Mouse (Mus musculus) gastrocnemius, postnatal 14 days (tissue): ENCODE results near the gene Smad3. TPM values are rescaled to one million over a fixed set of nuclear protein-coding genes. Genes with fewer than 3 reads are reported as not detected.

Source experiments
- DNase-seq: peaks from one replicate; pipeline ENCODE4 v3.0.0; 2021; ENCODE audit warnings: mixed read lengths
- intact Hi-C: fragments of 180-260 bp; cut with DNase I; formaldehyde crosslinking; loops from one replicate; pipeline ENCODE4 v1.15.1; 2025; ENCODE audit warnings: low total_unique reads
- long read RNA-seq, 2 experiments: library from polyadenylated mRNA; stranded (forward); transcript quantifications; one replicate each; pipeline ENCODE4 v2.0.0; 2021
- total RNA-seq, 2 experiments: library from RNA; stranded (reverse); gene quantifications; 2 replicates each; pipeline ENCODE4 v1.2.3; 2021

Smad3 gene
- total RNA-seq: 10 to 100 TPM; 39.3 to 40.2 TPM
- long read RNA-seq, experiment 1, partial matches to known transcripts: 0 of 35 reads
- long read RNA-seq, experiment 1, other reads (novel, unspliced or antisense): 35 of 35 reads
- long read RNA-seq, experiment 2, partial matches to known transcripts: 0 of 32 reads
- long read RNA-seq, experiment 2, other reads (novel, unspliced or antisense): 32 of 32 reads

DNA sequence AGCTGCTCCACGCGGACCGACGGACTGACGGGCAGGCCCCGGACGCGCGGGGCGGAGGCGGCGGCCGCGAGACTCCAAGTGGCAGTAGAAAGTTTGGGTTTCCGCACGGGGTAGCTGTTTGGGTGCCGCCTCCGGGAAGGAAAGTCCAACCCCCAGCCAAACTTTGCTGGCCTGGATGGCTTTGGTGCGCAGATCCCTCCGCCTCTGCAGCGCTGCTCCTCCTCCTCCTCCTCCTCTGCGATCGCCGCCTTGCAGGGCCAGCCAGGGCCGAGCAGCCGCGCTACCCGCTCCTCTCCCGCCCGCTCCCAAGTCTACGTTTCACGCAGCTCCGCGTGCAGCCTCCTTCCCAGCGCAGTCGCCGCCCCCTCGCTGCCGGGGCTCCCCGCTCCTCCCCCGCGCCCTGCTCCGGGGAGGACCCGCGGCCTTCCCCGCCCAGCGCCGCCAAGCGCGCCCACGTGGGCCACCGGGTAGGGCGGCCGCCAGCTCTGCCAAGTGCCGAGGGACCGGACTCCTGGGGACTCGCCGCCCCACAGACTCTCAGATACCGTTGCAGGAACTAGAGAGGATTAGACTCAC lies at the start of gene Smad3:
Gene Smad3 (minus strand): TSS at position 130 of the 576 bp plus-strand sequence.
- DNase-seq: peak; percentile 97
- intact Hi-C loops: loop anchor here (10.0 kb wide), 1 partner anchor 93 kb away; no protein-coding TSS in a partner anchor

DNA sequence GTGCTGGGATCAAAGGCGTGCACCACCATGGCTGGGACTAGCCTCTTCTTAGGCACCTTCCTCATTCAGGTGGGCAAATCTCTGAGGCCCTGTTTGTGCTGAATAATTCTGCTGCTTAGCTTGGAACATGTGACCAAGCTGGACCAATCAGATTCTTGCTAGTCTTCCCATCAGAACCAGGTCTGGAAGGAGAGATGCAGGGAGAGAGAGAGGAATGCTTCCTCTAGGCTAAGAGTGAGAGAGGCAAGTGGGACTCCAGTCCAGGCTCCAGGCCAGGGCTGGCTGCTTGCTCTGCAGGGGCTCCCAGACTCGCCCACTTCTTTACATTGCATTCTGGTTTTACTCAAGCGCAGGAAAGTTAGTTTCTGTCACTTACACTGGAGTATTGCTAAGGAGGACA lies 47.1 kb upstream of the Smad3 start:
- no peak for DNase-seq
- intact Hi-C loops: no loop called here

DNA sequence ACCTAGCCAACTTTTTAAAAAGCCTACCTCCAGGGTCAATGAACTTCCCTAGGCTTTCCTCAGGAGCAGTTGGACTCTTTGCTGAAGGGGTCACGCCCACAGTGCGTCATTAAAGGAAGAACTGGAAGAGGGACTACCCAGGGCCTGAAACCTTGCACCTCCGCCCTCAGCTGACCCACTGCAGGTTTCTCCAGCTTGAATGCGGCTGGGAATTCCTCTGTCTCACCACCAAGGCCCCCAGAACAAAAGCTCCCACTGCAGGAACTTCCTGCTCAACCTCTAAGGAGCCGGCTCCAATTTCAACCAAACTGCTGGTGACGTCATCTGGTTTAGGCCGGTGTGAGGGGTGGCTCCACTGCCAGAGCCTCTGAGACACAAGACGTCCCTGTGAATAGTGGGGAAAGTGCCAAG lies 45.4 kb upstream of the Smad3 start:
- intact Hi-C loops: no loop called here
- DNase-seq: no peak

DNA sequence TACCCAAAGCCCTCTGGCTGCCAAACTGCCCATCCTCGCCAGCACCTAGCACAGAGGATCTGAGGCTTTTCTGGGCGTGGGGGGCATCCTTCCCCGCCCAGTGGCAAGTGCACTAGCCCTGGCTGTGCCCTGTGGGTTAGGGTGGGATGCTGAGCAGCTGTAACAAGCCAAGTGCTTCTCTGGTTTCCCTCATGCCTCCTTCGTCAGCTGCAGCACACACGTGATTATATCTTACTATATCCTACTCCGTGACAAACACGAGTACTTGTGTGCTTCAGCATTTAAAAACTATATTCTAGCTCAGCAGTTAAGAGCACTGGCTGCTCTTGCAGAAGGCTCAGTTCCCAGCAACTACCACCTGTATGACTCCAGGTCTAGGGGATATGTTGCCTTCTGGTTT lies 44.7 kb upstream of the Smad3 start:
- intact Hi-C loops: no loop called here
- DNase-seq: no peak

DNA sequence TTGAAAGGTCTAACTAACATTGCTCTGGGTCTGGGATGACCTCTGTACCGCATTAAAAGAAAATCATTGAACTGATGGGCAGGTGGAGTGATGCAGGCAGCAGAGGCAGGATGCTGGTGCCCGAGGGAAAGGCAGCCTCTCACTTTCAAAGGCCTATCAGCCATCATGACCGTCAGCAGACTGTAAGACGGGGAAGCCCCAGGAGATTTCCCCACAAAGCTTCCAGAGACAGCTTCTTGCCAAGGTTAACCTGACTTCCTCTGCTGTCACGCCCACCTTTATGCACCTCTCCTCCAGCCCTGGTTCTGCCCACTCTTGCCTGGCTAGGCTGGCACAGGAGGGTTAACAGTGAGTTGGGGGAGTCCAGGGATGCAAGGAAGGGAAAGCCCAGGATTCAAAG lies 44.3 kb upstream of the Smad3 start:
- intact Hi-C loops: no loop called here
- no peak for DNase-seq

DNA sequence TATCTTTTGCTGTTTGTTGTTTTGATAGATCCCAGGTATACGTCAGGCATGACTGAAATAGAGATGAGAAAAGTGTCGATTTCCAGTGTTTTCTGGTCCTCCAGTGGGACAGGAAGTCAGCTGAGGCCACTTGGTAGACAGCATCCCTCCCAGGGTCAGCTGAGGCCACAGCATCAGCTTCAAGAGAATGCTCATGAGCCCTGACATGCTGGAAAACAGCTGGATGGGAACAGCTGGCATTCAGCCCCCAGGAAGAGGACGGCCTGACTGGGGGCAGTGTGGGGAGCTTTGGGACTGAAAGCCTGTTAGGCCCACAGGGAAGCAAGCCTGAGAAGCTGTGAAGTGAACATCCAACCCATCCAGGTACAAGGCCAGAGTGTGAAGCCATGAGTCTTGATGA lies 38.6 kb upstream of the Smad3 start:
- intact Hi-C loops: no loop called here
- peak; percentile 66 for DNase-seq

DNA sequence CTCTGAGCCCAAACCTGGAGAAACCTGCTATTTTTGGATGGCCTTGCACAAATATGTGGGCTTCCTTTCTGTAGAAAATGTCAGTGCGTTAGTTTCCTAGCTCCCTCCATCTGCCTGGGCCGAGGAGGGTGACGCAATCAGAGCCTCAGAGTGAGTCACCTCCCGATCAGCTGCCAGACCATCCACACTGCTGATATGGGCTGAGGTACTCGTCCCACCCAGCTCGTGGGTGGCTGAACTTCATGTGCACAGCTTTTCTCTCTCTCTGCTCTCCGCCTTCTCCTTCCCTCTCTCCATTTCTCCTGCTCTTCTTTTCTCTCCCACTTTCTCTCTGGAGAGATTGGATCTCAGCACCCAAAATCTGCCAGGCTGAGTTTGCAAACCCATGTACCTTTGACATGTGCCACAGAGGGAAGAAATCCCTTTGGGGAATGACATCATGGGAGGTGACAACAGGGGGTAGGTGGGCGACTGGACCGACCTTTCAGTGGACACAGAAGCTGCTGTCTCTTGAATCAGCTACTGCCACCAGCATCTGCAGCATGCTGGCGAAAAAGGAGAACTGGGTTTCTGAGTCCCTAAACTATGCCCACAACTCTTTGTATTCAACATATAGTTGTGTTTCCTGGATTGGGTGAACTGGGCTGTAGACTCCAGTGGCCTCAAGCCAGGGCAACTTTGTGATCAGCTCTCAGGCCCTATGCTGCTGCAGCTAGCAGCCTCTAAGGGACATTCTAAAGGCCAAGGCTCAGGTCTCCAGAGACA lies 36.1 kb upstream of the Smad3 start:
- DNase-seq: peak; percentile 76
- intact Hi-C loops: no loop called here

DNA sequence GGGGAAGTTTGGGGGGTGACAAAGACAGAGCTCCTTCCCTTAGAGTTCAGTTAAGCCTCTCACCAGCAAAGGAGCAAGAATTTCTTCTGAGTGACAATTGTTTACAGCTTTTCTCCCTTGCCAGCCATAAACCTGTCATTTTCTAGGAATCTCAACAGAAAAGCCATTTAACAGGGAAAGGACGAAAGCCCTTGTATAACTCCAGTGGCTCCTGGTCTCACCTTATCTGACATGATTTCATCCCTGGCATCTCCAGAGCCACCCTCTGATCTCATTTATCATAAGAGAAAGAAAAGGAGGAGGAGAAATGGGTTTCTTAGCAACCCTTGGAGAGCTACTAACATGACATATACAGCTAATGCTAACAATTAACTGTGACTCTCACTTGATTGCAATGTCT lies 33.9 kb upstream of the Smad3 start:
- no peak for DNase-seq
- intact Hi-C loops: no loop called here

DNA sequence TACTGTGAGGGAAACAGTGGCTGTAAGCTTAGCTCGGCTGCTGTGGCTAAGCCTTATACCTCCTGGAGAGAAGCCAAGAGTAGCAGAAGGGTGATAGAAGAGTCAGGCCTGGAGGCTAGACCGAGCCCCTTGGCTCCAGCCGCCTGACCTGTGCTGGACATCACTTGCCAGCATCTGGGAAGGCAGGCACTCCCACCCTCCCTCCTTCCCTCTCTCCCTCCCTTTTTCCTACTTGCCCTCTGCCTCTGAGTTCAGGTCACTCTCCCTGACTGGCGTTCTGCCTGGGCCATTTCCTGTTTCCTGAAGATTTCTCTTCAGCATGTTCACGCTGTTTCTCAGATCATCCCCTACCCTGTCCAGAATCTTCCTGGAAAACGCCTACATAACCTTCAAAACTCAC lies 33.5 kb upstream of the Smad3 start:
- intact Hi-C loops: no loop called here
- peak; percentile 57 for DNase-seq

DNA sequence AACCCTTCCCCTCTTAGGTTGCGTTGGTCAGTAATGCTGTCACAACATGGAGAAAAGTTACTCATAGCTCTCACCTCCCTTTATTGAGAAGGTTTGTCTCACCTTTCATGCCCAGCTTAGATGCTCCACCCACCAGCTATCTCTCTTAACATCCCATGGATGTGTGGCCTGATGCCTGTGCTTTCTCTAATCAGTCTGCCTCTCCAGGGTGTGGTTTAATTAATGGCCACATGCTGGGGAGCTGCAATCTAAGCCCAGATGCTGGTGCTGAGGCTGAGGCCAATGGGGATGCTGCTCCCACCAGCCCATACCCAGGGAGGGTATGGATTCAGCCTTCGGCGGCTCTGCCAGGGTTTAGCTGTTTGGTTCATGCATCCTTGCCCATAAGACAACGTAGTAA lies 32.4 kb upstream of the Smad3 start:
- intact Hi-C loops: no loop called here

DNA sequence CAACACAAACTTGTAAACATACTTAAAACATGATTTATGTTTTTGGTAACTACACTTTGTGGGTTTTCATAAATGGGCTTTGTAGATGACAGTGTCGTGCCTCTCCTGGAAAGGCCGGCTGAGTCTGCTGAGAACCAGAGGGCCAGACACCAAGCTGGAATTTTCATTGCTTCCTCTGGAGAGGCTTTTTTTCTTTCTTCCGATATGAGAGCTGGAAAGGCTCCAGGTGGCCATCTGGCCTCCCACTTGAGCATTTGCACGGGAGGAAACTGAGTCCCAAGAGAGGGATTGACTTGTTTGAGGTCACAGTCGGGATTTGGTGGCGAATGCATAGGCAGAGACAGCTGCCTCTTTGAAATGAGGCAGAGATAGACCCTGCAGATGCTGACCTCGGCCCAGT lies 31.6 kb upstream of the Smad3 start:
- DNase-seq: peak; percentile 46
- intact Hi-C loops: no loop called here

More for the DNA sequence above, 32.4 kb upstream of the Smad3 start:
- DNase-seq: no peak

DNA sequence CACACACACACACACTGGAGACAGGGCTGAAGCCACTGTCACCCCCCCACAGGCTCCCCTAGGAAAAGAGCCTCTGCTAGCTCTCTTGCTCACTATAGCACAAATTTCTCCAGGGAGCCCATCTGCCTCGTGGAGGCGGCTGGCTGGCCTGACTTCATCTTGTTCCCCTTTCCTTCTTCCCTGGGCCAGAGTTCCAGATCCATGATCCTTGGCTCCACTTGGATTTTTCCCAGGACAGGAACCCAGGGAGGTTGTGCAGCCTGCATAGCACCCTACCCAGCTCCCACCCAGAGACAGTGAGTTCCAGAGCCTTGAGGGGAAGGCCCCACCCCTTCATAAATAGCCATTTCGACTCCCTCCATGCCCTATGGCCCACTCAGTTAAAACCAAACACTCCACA lies 29.8 kb upstream of the Smad3 start:
- peak; percentile 28 for DNase-seq
- intact Hi-C loops: no loop called here

DNA sequence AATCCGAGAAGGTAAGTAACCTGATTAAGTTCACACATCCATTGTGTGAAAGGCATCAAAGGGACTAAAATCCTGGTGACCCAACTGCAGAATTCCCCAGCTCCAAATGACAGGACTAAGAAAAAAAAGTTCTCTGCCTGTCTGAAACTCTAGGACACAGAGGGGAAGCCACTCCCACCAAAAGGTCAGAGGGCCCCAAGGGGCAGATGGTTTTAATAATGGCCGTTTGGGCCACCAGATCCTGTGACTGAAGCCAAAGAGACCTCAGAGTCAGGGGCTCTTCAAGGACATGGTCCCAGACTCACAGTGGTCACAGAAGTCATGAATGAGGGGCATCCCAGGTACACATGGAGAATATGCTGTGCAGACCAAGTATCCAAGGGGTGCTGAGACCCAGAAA lies 29.3 kb upstream of the Smad3 start:
- DNase-seq: no peak
- intact Hi-C loops: no loop called here

DNA sequence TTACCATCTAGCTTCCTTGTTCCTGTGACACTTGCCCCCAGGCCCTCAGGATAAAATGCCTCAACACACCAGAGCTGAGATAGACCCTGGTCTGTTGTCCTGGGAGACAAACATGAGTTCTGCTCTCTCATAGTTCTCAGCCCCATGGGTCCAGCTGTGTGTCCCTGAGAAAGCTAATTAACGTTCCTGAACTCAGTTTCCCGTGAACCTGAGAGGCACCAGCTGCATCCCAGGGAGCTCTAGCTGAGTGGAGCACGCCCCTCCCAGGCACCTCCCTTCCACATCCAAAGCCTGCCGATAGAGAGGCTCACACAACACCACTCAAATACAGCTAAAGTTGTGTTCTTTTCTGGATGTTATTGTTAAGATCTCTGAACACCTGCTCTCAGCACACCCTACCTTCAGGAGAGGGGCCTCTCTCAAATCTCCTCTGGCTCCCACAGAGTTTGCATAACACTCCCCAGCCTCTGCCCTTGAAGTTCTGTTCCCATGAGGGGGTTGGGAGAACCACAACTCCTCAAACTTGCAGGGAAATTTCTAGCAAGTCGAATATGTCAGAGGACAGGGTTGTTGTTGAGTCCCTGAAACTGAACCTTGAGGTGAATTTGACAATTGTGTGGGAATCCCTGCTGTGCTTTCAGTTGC lies 28.4 kb upstream of the Smad3 start:
- DNase-seq: no peak
- intact Hi-C loops: no loop called here

DNA sequence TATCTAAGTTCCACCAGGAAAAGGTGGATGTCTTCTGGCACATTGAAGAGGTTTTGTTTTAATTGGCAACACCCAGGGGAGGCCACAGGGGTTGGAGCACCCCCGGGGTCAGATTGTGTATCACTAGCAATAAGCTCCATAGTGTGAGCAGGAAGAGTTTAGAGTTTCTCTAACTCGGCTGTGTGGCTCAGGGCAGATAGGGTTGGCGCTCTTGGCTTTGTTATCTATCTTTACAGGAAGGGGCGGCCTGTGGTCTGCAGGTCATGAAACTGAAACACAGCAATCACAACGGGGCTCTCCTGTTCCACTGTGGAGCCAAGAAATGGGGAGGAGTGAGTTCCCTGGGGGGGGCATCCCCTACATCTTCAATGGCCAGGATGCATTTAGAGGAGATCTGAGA lies 27.7 kb upstream of the Smad3 start:
- intact Hi-C loops: no loop called here
- DNase-seq: no peak

DNA sequence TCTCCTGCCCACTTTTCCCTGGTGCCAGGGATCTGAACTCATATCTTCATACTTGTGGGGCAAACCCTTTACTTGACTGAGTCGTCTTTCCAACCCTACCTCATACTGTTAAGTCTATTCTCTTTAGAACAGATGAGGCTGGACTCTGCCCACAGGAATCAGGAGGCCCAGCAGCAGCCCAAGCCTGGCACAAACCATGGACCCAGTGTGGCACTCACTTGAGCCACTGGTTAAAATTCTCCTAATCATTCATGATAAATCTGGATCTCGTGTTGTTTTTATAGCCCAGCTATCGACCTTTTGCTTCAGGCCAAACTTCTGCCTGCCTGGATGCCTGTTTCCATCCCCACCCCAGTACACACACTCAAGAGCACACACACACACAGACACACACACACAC lies 26.8 kb upstream of the Smad3 start:
- intact Hi-C loops: no loop called here
- no peak for DNase-seq

DNA sequence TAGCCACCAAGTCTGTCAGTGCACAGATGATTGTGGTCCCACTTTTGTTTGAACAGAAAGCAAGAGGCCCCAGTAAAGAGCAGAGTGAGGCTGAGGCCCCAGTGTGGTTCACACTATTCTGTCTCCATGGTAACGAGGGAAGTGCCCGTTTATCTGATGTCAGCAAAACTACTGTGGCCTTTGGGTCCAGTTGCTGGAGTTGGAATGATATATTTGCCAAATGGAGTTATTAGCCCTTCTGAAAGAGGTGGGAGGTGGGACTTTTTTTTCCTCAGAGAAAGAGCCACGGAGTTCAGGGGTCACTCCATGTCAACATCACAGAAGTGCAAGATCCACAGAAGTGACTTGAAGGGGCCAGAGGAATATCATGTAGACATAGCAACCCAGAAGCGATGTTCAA lies 24.9 kb upstream of the Smad3 start:
- DNase-seq: no peak
- intact Hi-C loops: no loop called here

DNA sequence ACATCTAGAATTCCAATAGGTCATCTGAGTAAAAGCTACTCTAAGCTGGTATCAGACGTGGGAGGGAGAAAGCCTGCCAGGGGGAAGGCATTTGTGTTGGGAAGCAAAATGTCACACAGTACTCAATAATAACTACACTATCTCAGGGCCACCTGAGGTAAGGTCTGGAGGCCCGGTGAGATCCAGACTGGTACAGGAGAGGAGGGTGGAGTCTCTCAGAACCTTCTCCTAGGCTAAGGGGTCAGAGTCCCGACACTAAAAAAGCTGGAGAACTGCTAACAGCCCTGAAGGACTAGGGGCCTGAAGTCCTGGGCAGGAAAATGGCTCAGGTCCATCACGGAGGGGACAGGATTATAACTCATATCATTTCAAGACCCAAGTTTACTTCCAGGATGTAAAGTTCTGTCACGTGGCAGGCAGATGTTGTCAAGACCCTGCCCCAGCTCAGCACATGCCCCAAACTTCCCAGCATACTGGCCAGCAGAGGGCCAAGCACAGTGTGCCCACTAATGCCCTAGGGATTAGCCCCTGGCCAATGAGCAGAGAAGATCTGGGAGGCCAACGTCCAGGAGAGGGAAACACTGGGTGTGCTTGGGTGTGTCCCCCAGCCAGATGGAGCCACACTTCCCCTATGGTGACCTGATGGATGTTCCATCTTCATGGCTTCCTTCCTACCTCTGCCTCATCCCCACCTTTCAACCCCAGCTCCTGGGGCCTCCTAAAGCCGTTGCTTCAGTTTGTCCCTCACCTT lies 24.1 kb upstream of the Smad3 start:
- DNase-seq: no peak
- intact Hi-C loops: no loop called here

DNA sequence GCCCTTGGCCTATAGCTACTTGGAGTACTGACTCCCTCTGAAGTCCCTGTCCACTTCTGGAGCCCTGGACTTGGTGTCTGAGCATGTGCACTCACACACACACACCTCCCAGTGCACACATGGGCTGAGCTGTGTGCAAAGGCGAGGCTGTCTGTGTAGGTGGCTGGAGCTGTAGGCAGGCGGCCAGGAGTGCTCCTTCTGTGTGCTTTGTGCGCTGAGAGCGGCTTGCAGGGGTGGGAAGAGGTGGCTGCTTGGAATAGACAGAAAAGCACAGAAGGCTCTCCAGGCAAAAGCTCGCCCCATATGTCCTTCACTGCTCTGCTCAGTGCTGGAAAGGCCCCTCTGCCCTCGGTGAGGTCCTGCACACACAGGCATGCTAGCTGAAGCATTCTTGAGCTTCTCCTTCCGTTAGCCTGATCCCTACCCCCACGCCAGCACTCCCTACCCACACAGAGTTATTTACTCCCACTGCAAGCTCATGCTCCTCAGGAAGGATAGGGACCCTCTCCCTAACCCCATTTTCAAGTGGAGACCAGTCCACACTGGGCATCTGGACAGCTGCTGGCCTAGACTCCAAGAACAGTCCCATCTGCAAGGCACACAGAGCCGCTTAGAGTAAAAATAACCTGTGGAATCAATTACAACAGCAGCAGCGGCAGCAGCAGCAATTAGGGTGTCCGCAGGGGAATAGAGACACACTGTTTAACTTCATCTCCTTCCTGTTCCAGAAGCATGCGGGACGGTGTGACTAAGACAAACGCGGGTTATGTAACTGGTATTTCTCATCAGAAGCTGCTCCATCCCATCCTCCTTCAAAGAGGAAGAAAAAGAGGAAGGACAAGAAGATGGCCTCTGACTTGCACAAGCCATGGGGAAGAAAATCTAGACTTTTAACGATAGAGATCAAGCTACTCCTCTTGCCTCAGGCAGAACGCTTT lies 22.4 kb upstream of the Smad3 start:
- intact Hi-C loops: no loop called here
- peak; percentile 43 for DNase-seq
